Mouse (Mus musculus): ENCODE measurements around the gene 2610507B11Rik.

2610507B11Rik gene

DNA sequence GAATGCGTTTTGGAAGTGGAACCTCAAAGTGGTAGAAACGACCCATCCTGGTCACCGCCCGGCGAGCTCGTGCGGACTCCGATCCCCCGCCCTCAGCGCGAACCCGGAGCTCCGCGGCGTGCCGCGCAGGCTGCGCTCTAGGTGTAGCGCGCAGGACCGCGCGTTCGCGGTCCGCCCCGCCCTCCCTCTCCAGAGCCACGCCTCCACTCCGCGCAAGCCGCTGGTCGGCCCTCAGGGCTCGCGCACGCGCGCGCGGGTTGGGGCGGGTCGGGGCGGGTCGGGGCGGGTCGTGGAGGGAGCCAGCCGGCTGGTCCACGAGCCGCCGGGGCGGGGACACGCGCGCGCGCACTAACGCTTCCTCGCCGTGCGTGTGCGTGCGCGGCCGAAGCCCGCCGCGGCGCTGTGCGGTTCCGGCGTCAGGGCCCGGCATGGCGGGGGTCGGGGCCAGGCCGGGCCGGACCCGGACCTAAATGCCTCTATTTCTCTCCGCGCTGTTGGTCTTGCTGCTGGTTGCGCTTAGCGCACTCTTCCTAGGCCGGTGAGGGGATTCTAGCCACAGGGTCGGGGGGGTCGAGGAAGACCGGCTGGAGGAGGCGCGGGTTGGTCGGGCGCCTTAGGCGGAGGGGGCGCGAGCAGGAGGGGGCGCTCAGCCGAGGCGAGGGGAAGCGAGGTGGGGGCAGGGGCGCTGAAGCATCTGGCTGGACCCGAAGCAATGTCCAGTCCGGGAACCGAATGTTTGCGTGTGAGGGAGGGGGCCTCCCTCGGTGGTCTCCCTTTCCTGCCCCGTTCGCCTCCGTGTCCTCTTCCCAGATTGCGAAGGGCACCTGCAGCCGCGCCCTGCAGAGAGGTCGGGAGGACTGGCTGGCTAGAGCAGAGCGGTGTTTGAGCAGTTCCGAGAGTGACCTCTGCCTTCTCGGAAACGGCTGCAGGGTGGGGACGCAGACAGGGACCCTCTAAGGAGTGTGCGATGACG is at the start of gene 2610507B11Rik:
Gene 2610507B11Rik (plus strand): TSS at position 373 of the 973 bp plus-strand sequence.
- peak; percentile 81 for DNase-seq (ENCODE audit: low read depth, low spot score)

GRCm38 (mm10) chr11:78213086-78213817 is 48.3 kb upstream of the 2610507B11Rik start:
- DNase-seq (ENCODE audit: low read depth, low spot score): no peak

GRCm38 (mm10) chr11:78215709-78216317 is 45.7 kb upstream of the 2610507B11Rik start:
- no peak for DNase-seq (ENCODE audit: low read depth, low spot score)

DNA sequence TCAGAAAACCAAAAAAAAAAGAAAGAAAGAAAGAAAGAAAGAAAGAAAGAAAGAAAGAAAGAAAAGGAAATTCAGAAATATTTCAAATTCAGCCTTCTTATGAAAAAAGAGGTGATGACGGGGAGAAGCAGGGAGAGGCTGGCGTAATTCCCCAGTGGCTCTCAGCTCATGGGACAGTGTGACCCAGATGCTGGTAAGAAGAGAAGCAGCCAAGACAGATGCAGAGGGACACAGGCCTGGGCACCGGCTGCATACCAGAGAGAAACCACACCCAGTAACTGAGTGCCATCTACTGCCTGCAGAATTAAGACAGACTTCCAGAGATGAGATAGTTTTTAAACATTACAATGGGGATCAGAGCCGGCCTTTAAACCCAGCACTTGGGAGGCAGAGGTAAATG is 38.0 kb upstream of the 2610507B11Rik start:
- no peak for DNase-seq (ENCODE audit: low read depth, low spot score)

DNA sequence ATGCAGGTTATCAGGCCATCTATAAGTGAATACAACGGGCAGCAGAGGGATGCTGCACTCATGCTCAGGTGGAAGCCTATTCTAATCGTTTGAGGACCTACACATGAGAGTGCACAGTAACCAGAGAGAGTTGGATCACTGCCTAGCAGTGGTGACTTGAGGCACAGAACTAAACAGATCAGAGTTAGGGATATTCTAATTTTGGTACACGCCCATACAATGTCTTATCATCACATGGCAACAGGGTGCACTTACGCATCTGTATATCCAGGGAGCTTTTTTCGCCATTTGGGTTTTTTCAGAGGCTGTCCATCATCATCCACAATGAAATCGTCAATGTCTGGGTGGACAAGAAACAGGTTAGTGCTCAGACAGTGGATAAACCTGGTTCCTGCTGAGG is 30.0 kb upstream of the 2610507B11Rik start:
- DNase-seq (ENCODE audit: low read depth, low spot score): no peak

DNA sequence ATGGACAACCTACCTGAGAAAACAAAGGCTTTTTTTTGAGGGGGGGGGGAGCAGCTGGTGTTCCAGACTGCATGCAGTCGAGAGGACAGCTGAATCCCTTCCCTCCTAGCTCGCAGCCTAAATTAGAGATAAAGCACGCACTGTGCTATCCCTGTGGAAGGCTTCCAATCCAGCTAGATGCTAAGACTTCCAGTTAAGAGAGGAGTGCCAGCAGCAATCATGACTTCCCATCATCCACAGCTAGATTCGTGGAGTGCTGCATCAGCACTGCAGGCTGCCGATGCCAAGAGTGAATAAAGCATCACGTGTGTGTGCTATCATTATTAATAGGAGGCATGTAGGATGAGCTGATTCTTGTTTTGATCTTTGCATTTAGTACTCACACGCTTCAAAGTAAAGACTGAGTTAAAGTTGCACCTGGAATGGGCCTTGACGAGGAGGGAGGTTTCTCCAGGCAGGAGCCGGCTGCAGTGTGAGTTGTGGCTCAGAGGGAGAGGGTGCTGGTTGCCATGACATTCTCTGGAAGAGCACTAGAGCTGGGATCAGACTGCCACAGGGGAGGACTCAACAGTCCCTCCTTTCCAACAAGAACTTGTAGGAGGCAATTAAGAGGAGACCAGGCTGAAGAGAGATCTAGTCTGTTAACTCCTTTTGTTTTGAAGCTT is 21.2 kb upstream of the 2610507B11Rik start:
- DNase-seq (ENCODE audit: low read depth, low spot score): no peak

DNA sequence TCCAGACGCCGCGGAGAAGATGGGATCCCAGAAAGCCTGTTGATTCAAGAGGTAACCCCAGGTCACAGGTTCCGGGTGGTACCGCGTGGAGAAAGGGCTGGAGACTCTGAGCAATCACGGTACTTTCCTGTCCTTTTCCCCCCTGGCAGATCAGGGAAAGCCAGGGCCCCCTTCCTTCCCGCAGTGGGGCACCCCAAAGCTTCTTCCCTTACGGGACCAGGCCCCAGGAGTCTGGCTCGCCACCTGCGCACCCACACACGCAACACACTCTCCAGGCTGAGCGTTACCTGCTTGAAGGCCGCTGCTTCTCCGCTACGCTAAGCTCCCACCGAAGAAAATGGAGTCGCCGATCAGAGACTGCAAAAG is 16.3 kb upstream of the 2610507B11Rik start:
- no peak for DNase-seq (ENCODE audit: low read depth, low spot score)

- DNase-seq (ENCODE audit: low read depth, low spot score): peak; percentile 95
Observed at GRCm38 (mm10) chr11:78245627-78246317, 15.8 kb upstream of the 2610507B11Rik start, which contains the start of the genes Sdf2 and Supt6. Sdf2 (plus strand) TSS chr11:78245746. Supt6 (minus strand) TSS chr11:78245987.

DNA sequence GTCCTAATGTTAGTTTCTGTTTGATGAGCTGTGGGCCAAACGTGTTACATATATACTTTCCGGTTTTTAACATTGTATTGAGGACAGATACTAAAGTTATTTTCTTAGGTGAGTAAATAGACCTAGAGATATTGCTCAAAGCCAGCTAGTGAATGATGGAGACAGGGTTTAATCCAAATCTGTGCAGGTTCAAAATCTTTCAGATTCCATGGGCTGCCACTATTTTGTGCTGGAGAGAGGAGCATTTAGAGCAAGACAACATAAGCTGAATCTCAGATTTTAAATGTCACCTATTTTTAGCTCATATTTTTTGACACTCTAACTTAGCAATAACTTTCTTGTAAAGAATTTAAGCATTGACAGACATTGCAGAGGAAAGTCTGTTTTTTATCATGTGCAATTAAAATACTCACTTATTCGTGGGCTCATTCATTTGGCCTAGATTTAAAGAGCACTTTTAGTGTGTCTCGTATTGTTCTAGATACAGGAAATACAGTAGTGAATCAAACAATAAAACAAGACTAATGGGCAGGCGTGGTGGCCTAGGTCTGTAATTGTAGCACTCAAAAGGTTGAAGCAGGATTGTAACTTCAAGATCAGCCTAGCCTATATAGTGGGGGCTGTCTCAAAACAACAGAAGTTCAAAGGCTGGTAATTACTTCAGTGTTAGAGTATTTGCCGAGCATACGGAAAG is 15.1 kb upstream of the 2610507B11Rik start:
- DNase-seq (ENCODE audit: low read depth, low spot score): no peak

- DNase-seq (ENCODE audit: low read depth, low spot score): no peak
Observed at GRCm38 (mm10) chr11:78247012-78247348, 14.6 kb upstream of the 2610507B11Rik start.

DNA sequence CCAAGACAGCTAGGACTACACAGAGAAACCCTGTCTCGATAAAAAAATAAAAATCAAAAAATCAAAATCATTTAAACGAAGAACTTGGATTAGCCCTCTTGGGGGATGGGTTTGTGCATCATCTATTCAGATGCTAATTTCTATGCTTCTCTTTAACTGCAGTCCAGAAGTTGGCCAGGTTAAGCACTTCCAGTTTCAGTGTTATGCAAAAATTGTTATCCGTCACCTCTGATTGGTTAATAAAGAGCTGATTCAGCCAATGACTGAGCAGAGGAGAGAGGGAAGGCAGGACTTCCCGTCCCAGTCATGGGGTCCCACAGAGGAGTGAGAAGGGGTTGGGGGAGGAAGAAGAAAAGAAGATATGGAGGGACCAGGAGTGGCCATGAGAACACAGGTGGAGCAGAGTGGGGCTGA is 13.8 kb upstream of the 2610507B11Rik start:
- no peak for DNase-seq (ENCODE audit: low read depth, low spot score)

DNA sequence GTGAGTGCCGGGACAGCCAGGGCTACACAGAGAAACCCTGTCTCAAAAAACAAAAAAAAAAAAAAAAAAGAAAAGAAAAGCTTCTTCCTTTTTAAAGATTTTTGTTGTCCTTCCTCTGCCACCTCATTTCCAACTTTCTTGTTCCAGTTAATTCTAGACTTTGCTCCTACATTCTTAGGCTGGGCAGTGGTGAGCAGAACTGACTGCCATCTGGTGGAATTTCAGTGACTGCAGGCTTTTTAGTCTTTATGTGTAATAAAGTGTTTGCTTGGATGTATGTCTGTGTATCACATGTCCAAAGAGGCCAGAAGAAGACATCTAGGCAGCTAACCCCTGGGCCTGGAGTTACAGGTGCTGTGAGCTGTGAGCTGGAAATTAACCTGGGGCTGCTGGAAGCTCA is 4.9 kb upstream of the 2610507B11Rik start:
- DNase-seq (ENCODE audit: low read depth, low spot score): peak; percentile 50

GRCm38 (mm10) chr11:78260489-78261258 is 878 bp upstream of the 2610507B11Rik start:
- DNase-seq (ENCODE audit: low read depth, low spot score): peak; percentile 80

DNA sequence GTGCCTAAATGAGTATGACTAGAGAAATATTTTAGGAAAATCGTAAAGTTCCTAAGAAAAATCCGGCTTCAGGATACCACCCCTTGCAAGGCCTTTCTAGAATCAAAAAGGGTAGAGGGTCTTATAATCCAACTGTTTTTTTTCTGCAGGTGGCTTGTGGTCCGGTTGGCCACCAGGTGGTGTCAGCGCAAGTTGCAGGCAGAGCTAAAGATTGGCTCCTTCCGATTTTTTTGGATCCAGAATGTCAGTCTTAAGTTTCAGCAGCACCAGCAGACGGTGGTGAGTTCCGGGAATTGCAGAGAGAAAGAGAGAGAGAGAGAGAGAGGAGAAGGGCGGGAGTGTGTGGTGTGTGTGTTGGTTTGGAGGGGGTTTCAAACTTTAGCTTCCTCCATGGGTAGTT is 998 bp downstream of the 2610507B11Rik start:
- peak; percentile 94 for DNase-seq (ENCODE audit: low read depth, low spot score)

GRCm38 (mm10) chr11:78265571-78265970 is 4.0 kb downstream of the 2610507B11Rik start:
- DNase-seq (ENCODE audit: low read depth, low spot score): no peak

- DNase-seq (ENCODE audit: low read depth, low spot score): no peak
Observed at GRCm38 (mm10) chr11:78271986-78272385, 10.4 kb downstream of the 2610507B11Rik start.

DNA sequence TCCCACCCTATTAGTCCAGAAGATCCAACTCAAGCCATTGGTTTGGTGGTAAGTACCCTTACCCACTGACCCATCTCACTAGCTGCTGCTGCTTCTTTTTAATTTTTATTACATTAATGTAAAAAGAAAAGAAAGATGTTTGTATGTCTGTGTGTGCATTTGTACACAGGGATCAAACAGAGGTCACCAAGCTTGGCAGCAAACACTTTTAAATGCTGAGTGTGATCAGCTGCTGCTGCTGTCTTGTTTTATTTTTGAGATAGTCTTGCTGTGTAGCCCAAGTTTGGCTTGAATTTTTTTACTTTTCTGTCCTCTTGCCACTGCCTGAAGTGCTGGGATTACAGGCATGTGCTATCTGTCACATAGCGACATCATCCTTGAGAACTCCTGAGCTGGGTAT is 14.0 kb downstream of the 2610507B11Rik start:
- DNase-seq (ENCODE audit: low read depth, low spot score): no peak

DNA sequence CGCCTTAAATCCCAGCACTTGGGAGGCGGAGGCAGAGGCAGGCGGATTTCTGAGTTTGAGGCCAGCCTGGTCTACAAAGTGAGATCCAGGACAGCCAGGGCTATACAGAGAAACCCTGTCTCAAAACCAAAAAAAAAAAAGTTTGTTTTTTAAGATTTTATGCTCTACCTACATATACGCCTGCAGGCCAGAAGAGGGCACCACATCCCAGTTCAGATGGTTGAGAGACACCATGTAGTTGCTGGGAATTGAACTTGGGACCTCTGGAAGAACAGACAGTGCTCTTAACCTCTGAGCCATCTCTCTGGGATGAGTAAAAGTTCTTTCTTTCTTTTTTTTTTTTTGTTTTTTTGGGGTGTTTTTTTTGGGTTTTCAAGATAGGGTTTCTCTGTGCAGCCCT is 14.6 kb downstream of the 2610507B11Rik start:
- peak; percentile 50 for DNase-seq (ENCODE audit: low read depth, low spot score)

- no peak for DNase-seq (ENCODE audit: low read depth, low spot score)
Observed at GRCm38 (mm10) chr11:78278853-78279252, 17.3 kb downstream of the 2610507B11Rik start.

- no peak for DNase-seq (ENCODE audit: low read depth, low spot score)
Observed at GRCm38 (mm10) chr11:78279586-78279985, 18.0 kb downstream of the 2610507B11Rik start.
